Mouse (Mus musculus): ENCODE measurements around the gene Them7. TPM values are rescaled to one million over a fixed set of nuclear protein-coding genes. Genes with fewer than 3 reads are reported as not detected.

Gene Them7
- 0.40 and 0.48 TPM in 2 replicates for polyA plus RNA-seq (2015; fragmentation: Nextera tagmentation; extraction: Ambion mirVana)

- no peak for DNase-seq (ENCODE audit: low spot score)
Measured at GRCm38 (mm10) chr2:105224134-105224986, at the start of gene Them7. Them7 (plus strand) TSS chr2:105224320.

GRCm38 (mm10) chr2:105178871-105179270, 45.2 kb upstream of the Them7 start:
- no peak for DNase-seq (ENCODE audit: low spot score)

- no peak for DNase-seq (ENCODE audit: low spot score)
Measured at GRCm38 (mm10) chr2:105182501-105182900, 41.6 kb upstream of the Them7 start.

- DNase-seq (ENCODE audit: low spot score) = no peak
Measured at GRCm38 (mm10) chr2:105185140-105185539, 39.0 kb upstream of the Them7 start.

- DNase-seq (ENCODE audit: low spot score) = no peak
Measured at GRCm38 (mm10) chr2:105185768-105186529, 38.2 kb upstream of the Them7 start.

- no peak for DNase-seq (ENCODE audit: low spot score)
Measured at GRCm38 (mm10) chr2:105186591-105186990, 37.5 kb upstream of the Them7 start.

- peak; percentile 8 for DNase-seq (ENCODE audit: low spot score)
Measured at GRCm38 (mm10) chr2:105188182-105188581, 35.9 kb upstream of the Them7 start.

GRCm38 (mm10) chr2:105189352-105189751, 34.8 kb upstream of the Them7 start:
- peak; percentile 10 for DNase-seq (ENCODE audit: low spot score)

GRCm38 (mm10) chr2:105200152-105200551, 24.0 kb upstream of the Them7 start:
- DNase-seq (ENCODE audit: low spot score) = no peak

GRCm38 (mm10) chr2:105206563-105207174, 17.5 kb upstream of the Them7 start:
- no peak for DNase-seq (ENCODE audit: low spot score)

GRCm38 (mm10) chr2:105212839-105213238, 11.3 kb upstream of the Them7 start:
- DNase-seq (ENCODE audit: low spot score) = no peak

GRCm38 (mm10) chr2:105215914-105216313, 8.2 kb upstream of the Them7 start:
- no peak for DNase-seq (ENCODE audit: low spot score)

- no peak for DNase-seq (ENCODE audit: low spot score)
Measured at GRCm38 (mm10) chr2:105219229-105219628, 4.9 kb upstream of the Them7 start.

- no peak for DNase-seq (ENCODE audit: low spot score)
Measured at GRCm38 (mm10) chr2:105219664-105220063, 4.5 kb upstream of the Them7 start.

GRCm38 (mm10) chr2:105220738-105221303, 3.3 kb upstream of the Them7 start:
- DNase-seq (ENCODE audit: low spot score) = no peak

- DNase-seq (ENCODE audit: low spot score) = no peak
Measured at GRCm38 (mm10) chr2:105223606-105224005, 514 bp upstream of the Them7 start.

GRCm38 (mm10) chr2:105224987-105225375, 861 bp downstream of the Them7 start:
- DNase-seq (ENCODE audit: low spot score) = no peak

GRCm38 (mm10) chr2:105226297-105226958, 2.3 kb downstream of the Them7 start:
- DNase-seq (ENCODE audit: low spot score) = no peak

- DNase-seq (ENCODE audit: low spot score) = no peak
Measured at GRCm38 (mm10) chr2:105228416-105228815, 4.3 kb downstream of the Them7 start.

GRCm38 (mm10) chr2:105230333-105230732, 6.2 kb downstream of the Them7 start:
- DNase-seq (ENCODE audit: low spot score) = peak; percentile 42

- no peak for DNase-seq (ENCODE audit: low spot score)
Measured at GRCm38 (mm10) chr2:105232386-105232785, 8.3 kb downstream of the Them7 start.
